Mouse (Mus musculus) bone marrow macrophage, adult 2 months (primary cell): ENCODE data around the gene Eif2ak4. TPM values are rescaled to one million over a fixed set of nuclear protein-coding genes. Genes with fewer than 3 reads are reported as not detected.

ENCODE experiments used
- H3K27ac ChIP-seq: 2 replicates; pipeline ENCODE4 v1.5.1; 2012; ENCODE audit warnings: low read depth, low read length; ENCODE audit not compliant: insufficient read depth
- H3K4me1 ChIP-seq: 2 replicates; pipeline ENCODE4 v1.6.1; 2012; ENCODE audit warnings: low read length; ENCODE audit not compliant: control insufficient read depth, insufficient read depth
- H3K4me3 ChIP-seq: 2 replicates; pipeline ENCODE4 v1.5.1; 2012; ENCODE audit warnings: mild to moderate bottlenecking, low read length, moderate library complexity; ENCODE audit not compliant: insufficient read depth
- CTCF ChIP-seq: IDR thresholded peaks from 2 replicates; pipeline ENCODE4 v1.5.1; 2012; ENCODE audit warnings: low read depth, mild to moderate bottlenecking, low read length, moderate library complexity
- POLR2A ChIP-seq: IDR thresholded peaks from 2 replicates; pipeline ENCODE4 v1.6.1; 2012; ENCODE audit warnings: mild to moderate bottlenecking, low read depth, low read length, borderline replicate concordance
- polyA plus RNA-seq: library from polyadenylated mRNA; stranded (reverse); fragments of >200 nt; gene quantifications from 2 replicates; pipeline ENCODE4 v1.2.4, GENCODE M21; 2012; ENCODE audit not compliant: missing spikeins, insufficient read depth, insufficient read length

Eif2ak4 gene
- polyA plus RNA-seq, 1 experiment: 12.0 TPM

GRCm38 (mm10) chr2:118457463-118458261 lies 69.2 kb downstream of the Eif2ak4 start:
- H3K4me1 ChIP-seq: peaks cover 10% of the 10 kb centered on the region
- no peak overlapping the region for H3K4me3 ChIP-seq
- no peak for TF ChIP-seq POLR2A
- no peak for TF ChIP-seq CTCF
- H3K27ac ChIP-seq: no peak overlapping the region

- H3K4me3 ChIP-seq: no peak overlapping the region
These were observed 73.2 kb downstream of the Eif2ak4 start for GRCm38 (mm10) chr2:118461480-118462165.

GRCm38 (mm10) chr2:118463480-118463879 lies 75.1 kb downstream of the Eif2ak4 start:
- H3K4me1 ChIP-seq: no peaks in the 10 kb centered on the region
- TF ChIP-seq POLR2A: no peak
- no peak for TF ChIP-seq CTCF
- H3K4me3 ChIP-seq: no peak overlapping the region
- H3K27ac ChIP-seq: no peak overlapping the region

More at GRCm38 (mm10) chr2:118461480-118462165, 73.2 kb downstream of the Eif2ak4 start:
- Histone ChIP-seq H3K4me1 (no peaks in the 10 kb centered on the region), H3K27ac (no peak overlapping the region)
- no peak for TF ChIP-seq POLR2A
- TF ChIP-seq CTCF: no peak

- no peak overlapping the region for H3K27ac ChIP-seq
- TF ChIP-seq CTCF (no peak), POLR2A (no peak)
- no peak overlapping the region for H3K4me3 ChIP-seq
- no peaks in the 10 kb centered on the region for H3K4me1 ChIP-seq
These were observed 76.0 kb downstream of the Eif2ak4 start for GRCm38 (mm10) chr2:118464450-118464849.

- no peak overlapping the region for H3K27ac ChIP-seq
- H3K4me3 ChIP-seq: no peak overlapping the region
- no peak for TF ChIP-seq POLR2A
- TF ChIP-seq CTCF: no peak
- no peaks in the 10 kb centered on the region for H3K4me1 ChIP-seq
These were observed 77.5 kb downstream of the Eif2ak4 start for GRCm38 (mm10) chr2:118465894-118466293.

GRCm38 (mm10) chr2:118466601-118467000 lies 78.2 kb downstream of the Eif2ak4 start:
- no peak overlapping the region for H3K27ac ChIP-seq
- no peaks in the 10 kb centered on the region for H3K4me1 ChIP-seq
- no peak for TF ChIP-seq POLR2A
- TF ChIP-seq CTCF: no peak
- no peak overlapping the region for H3K4me3 ChIP-seq

GRCm38 (mm10) chr2:118468354-118468753 lies 79.9 kb downstream of the Eif2ak4 start:
- H3K27ac ChIP-seq: no peak overlapping the region
- H3K4me3 ChIP-seq: no peak overlapping the region
- TF ChIP-seq POLR2A (no peak), CTCF (no peak)
- H3K4me1 ChIP-seq: no peaks in the 10 kb centered on the region

- peaks cover 7% of the 10 kb centered on the region for H3K4me1 ChIP-seq
- no peak for TF ChIP-seq CTCF
- TF ChIP-seq POLR2A: no peak
- peak overlapping the region; percentile 40; the same call in 1 of the 2 replicates for H3K27ac ChIP-seq
- peak overlapping the region; percentile 92 for H3K4me3 ChIP-seq
These were observed 90.6 kb downstream of the Eif2ak4 start for GRCm38 (mm10) chr2:118478833-118479549.

- no peak for TF ChIP-seq CTCF
- H3K4me3 ChIP-seq: peak within 1 kb of the TSS; percentile 92
These were observed 91.1 kb downstream of the Eif2ak4 start, which contains the start of gene Srp14 for GRCm38 (mm10) chr2:118479550-118479909. TSS of gene Srp14 (minus strand) at chr2:118479711.

More at GRCm38 (mm10) chr2:118479550-118479909, 91.1 kb downstream of the Eif2ak4 start, which contains the start of gene Srp14:
- peaks cover 7% of the 10 kb centered on the region for H3K4me1 ChIP-seq
- peak within 1 kb of the TSS; percentile 40 for H3K27ac ChIP-seq
